Mouse (Mus musculus): ENCODE measurements around the gene Pakap. TPM values are rescaled to one million over a fixed set of nuclear protein-coding genes. Genes with fewer than 3 reads are reported as not detected.

The Pakap gene
- total RNA-seq, 2 experiments from 2014 or later = 20.8 to 26.0 TPM

GRCm38 (mm10) chr4:57703574-57704470, 135.8 kb downstream of the Pakap start:
- DNase-seq (ENCODE audit: low spot score in 2 of 2) = no peak

GRCm38 (mm10) chr4:57704575-57704974, 136.6 kb downstream of the Pakap start:
- DNase-seq (ENCODE audit: low spot score in 2 of 2) = no peak

- no peak for DNase-seq (ENCODE audit: low spot score in 2 of 2)
Observed at GRCm38 (mm10) chr4:57715849-57716248, 147.9 kb downstream of the Pakap start.

- DNase-seq (ENCODE audit: low spot score in 2 of 2) = no peak
Observed at GRCm38 (mm10) chr4:57716735-57717134, 148.8 kb downstream of the Pakap start.

GRCm38 (mm10) chr4:57717354-57717753, 149.4 kb downstream of the Pakap start, which contains the start of gene Akap2:
Gene Akap2 (plus strand): TSS chr4:57717657.
- DNase-seq (ENCODE audit: low spot score in 2 of 2) = no peak

- DNase-seq (ENCODE audit: low spot score in 2 of 2) = no peak
Observed at GRCm38 (mm10) chr4:57719370-57719769, 151.4 kb downstream of the Pakap start.

GRCm38 (mm10) chr4:57720869-57721361, 152.9 kb downstream of the Pakap start:
- no peak for DNase-seq (ENCODE audit: low spot score in 2 of 2)

GRCm38 (mm10) chr4:57722296-57722695, 154.3 kb downstream of the Pakap start:
- no peak for DNase-seq (ENCODE audit: low spot score in 2 of 2)

- DNase-seq (ENCODE audit: low spot score in 2 of 2) = no peak
Observed at GRCm38 (mm10) chr4:57723659-57724058, 155.7 kb downstream of the Pakap start.

GRCm38 (mm10) chr4:57725569-57725968, 157.6 kb downstream of the Pakap start:
- no peak for DNase-seq (ENCODE audit: low spot score in 2 of 2)

- no peak for DNase-seq (ENCODE audit: low spot score in 2 of 2)
Observed at GRCm38 (mm10) chr4:57728611-57729183, 160.7 kb downstream of the Pakap start.

- DNase-seq (ENCODE audit: low spot score in 2 of 2) = no peak
Observed at GRCm38 (mm10) chr4:57730047-57730446, 162.1 kb downstream of the Pakap start.

- no peak for DNase-seq (ENCODE audit: low spot score in 2 of 2)
Observed at GRCm38 (mm10) chr4:57730801-57731598, 163.0 kb downstream of the Pakap start.

- no peak for DNase-seq (ENCODE audit: low spot score in 2 of 2)
Observed at GRCm38 (mm10) chr4:57732351-57732750, 164.4 kb downstream of the Pakap start.

GRCm38 (mm10) chr4:57733445-57733844, 165.5 kb downstream of the Pakap start:
- DNase-seq (ENCODE audit: low spot score in 2 of 2) = peak in 1 of 2 experiments; percentile 61

GRCm38 (mm10) chr4:57735426-57735825, 167.4 kb downstream of the Pakap start:
- no peak for DNase-seq (ENCODE audit: low spot score in 2 of 2)

- no peak for DNase-seq (ENCODE audit: low spot score in 2 of 2)
Observed at GRCm38 (mm10) chr4:57738856-57739552, 171.0 kb downstream of the Pakap start.

- no peak for DNase-seq (ENCODE audit: low spot score in 2 of 2)
Observed at GRCm38 (mm10) chr4:57743325-57743929, 175.4 kb downstream of the Pakap start.

- no peak for DNase-seq (ENCODE audit: low spot score in 2 of 2)
Observed at GRCm38 (mm10) chr4:57750651-57751050, 182.7 kb downstream of the Pakap start.

- DNase-seq (ENCODE audit: low spot score in 2 of 2) = no peak
Observed at GRCm38 (mm10) chr4:57751054-57751453, 183.1 kb downstream of the Pakap start.
